Mouse (Mus musculus) left cerebral cortex, postnatal 14 days (tissue): Measurements from ENCODE around the gene Cacna1c. TPM values are rescaled to one million over a fixed set of nuclear protein-coding genes. Genes with fewer than 3 reads are reported as not detected.
A peak's percentile ranks its signal among the peaks of the same experiment; 100 is the strongest.

Experiments used
- DNase-seq, 2 experiments: peaks; one replicate each; pipeline ENCODE4 v3.0.0; 2021 to 2022; ENCODE audit warnings: low spot score in 2 of 2, mixed read lengths in 1 of 2
- intact Hi-C: fragments of 180-260 bp; cut with DNase I; formaldehyde crosslinking; loops from one replicate; pipeline ENCODE4 v1.15.1; 2025
- total RNA-seq, 2 experiments: library from RNA; stranded (reverse); gene quantifications; 2 replicates each; pipeline ENCODE4 v1.2.3; 2021

Cacna1c gene
- total RNA-seq, 2 experiments from 2014 or later = 66.9 to 73.5 TPM

DNA sequence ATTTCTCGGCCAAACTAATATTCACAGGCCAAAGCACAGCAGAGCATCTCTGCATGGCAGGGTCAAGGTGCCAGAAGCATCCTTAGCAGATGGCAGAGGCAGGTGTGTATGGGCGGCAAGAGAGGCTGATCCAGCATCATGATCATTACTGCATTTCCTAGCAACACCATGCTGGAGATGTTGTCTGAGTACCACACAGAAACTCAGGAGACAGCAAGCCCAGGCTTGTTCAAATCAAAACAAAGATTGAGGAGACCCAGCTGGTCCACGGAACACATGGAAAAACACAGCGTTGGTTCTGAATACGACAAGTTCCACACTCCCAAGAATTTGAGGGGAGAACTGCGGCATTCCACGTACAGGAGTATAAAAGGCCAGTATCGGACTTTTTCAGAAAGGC, 116.6 kb downstream of the Cacna1c start:
- intact Hi-C loops = no loop called here
- DNase-seq = no peak

GRCm38 (mm10) chr6:119078912-119079311, 117.3 kb downstream of the Cacna1c start:
- intact Hi-C loops = no loop called here
- DNase-seq = no peak

GRCm38 (mm10) chr6:119077231-119077630, 119.0 kb downstream of the Cacna1c start:
- intact Hi-C loops = no loop called here
- DNase-seq = no peak

DNA sequence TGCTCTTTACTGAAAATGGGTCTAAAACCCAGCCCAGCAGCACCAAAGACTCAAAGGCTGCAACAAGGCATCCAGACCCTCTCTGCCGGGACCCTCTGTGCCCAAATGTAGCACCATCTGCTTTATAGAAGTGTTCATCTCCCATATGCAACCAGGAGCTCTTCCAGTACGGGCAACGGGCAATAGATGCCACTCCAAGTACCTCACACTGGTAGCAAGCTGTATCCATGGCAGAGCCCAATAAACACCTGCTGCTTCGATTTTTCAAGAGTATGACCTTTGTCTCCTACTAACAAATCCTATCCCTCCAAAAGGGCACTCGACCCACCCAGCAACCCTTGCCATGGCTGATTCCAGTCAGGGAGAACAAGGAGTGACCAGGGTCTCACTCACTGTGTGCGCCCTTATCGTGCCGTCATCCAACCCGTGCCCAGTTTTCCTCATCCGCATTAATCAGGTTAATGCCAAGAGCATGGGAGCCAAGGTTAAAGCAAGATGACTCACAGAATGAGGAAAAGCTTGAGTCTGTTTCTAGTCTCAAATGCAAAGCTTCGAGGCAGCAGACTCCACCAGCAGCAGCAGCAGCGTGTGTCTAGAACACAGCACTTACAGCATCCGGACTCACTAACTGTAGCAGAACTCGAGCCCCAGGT, 122.7 kb downstream of the Cacna1c start:
- no peak for DNase-seq
- intact Hi-C loops = no loop called here

DNA sequence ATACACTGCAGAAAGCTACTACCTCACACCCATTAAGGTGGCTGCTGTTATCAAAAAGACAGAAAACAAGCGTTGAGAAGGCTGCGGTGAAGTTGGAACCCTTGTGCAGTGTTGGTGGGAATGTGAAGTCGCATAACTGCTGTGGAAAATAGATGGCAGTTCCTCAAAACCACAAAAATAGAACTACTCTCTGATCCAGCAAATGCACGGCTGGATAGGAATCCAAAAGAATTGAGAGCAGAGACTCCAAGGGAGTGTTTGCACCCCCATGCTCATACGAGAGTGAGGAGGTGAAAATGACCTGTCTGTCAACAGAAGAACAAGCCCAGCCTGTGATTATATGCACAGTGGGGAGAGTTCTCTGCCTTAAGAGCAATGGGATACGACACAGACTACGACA, 123.4 kb downstream of the Cacna1c start:
- peak in 1 of 2 experiments; percentile 67 for DNase-seq
- intact Hi-C loops = no loop called here

GRCm38 (mm10) chr6:119070771-119071170, 125.4 kb downstream of the Cacna1c start:
- DNase-seq = no peak

DNA sequence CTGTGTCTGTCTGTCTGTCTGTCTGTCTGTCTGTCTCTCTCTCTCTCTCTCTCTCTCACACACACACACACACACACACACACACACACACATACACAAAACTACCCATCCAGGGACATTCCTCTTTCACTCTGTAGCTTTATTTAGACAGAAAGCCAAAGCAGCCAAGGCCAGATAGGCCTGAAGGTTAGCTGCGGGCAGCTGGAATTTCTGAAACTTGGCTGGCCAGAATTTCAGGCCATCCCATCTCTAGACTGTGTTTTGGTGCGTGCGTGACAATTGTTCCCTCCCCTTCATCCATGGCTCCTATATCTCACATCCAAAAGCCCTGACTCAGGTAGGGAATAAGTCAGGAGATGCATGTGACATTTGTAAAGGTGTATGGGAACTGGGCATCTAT, 125.9 kb downstream of the Cacna1c start:
- DNase-seq = no peak
- intact Hi-C loops = no loop called here

More at GRCm38 (mm10) chr6:119070771-119071170, 125.4 kb downstream of the Cacna1c start:
- intact Hi-C loops = no loop called here

DNA sequence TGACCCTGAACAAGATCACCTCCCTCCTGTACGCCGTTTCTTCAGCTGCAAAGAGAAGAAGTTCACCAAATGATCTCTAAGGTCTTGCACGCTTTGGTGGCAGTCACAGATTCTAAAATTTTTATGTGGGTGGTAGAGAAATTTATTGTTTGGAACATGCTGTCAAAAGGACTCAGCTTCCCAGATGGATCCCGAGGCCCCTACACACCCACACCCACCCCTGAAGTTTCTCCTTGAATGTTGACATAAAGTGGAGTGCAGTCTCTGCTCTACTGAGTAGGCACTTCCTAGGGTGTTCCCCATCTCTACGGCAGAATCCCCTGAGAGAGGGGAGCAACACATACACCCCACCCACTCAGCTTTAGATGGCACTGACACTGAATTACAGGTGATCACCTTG, 127.1 kb downstream of the Cacna1c start:
- intact Hi-C loops = no loop called here
- no peak for DNase-seq

DNA sequence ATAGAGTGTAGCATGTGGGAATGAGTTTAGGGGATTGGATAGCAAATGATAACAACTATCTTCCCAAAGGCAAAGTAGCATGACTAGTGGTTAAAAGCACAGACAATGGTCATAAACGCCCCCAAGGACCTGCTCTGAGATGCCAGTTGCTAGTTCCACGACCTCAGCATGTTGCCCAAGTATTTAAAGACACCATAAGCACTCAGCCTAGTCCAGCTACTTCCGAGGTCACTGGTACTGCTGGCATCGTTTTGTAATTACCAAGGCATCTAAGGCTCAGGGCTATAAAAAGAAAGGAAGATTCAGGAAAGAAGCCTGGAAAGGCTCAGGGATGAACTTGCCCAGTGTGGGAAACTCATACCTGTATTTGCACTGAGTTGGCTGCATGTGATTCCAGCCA, 127.6 kb downstream of the Cacna1c start:
- intact Hi-C loops = no loop called here
- DNase-seq = no peak

DNA sequence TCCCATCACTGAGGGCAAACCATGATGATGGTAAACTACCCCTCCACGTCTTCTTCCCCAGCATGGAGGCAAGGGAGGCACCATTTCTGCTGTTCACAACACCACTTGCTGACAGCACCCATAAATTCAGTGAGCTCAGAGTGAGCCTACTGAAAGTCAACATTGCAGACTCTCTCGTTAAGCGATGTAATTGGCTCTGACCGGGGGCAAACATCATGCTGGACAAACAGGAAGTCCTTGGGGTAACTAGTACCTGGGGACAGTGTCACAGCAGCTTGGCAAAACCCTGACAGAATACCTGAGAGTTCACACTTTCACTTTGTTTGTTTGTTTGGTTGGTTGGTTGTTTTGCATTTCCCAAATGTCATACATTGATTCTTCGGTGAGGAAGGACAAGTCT, 131.3 kb downstream of the Cacna1c start:
- intact Hi-C loops = no loop called here
- no peak for DNase-seq

DNA sequence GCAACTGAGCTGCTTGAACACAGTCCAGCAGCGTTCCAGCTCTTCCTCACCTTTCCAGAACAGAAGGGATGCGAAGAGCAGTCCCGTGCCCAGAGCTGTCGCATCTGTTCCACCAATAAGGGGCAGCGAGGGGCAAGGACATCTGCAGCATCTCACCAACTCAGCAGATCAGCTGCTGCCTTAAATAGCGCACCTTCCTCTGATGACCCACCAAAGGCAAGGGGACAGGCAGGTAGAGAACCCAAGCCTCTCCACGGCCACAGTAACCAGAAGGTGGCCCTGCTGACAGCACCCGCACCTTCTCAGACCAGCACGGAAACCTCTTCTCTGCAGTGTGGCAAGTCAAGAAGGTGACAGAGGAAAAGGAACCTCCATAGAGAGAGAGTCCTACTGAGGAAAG, 131.8 kb downstream of the Cacna1c start:
- no peak for DNase-seq
- intact Hi-C loops = no loop called here

DNA sequence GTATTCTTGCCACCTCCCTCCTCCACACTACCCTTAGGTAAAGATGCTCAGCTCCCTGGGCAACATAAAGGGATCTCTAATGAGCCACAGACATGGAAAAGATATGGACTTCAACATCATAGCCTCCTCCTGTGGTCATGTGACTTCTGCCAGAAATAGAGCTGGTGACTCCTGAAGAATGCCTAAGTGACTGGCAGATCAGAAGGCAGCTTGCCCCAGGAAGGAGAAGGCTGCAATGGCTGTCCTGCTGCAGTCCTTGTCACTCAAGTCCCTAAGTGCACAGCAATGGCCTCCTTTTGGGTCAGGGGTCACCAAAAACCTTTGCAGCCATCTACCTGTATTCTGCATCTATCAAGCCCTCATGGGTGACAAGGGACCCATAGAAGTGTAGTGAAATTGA, 133.5 kb downstream of the Cacna1c start:
- no peak for DNase-seq
- intact Hi-C loops = no loop called here

DNA sequence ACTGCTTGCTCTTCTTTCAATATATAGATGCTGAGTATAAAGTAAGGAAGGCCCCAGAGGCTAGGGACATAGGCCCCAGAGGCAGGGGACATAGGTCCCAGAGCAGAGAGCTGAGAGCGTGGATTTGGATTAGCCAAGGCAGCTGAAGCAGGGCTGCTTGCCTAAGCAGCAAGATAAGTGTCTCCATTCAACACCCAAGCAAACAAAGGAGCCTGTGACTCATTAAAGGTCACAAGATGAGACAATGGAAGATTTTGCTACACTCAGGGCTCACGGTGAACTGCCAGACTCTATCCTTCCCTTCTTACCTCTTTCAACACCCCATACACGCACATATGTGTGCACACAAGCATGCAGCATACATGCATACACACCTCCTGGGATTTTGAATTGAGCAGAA, 137.3 kb downstream of the Cacna1c start:
- intact Hi-C loops = no loop called here
- no peak for DNase-seq

DNA sequence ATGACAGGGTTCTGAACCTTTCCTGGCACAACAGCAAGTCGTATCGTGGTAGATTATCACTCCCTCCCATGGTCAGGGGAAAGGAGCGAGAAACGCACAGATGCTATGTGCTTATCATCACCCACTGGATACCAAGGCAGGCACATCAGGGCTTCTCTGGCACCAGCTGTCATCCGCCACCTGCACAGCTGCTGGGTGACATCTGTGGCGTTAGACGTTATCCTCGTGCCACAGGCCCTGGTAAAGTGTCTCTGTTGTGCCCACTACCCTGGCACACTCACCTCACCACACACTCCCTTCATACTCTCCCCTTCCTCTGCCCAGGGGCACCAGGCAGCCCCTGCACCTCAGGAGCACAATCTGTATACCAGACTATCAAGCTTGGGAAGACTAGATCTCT, 137.8 kb downstream of the Cacna1c start:
- intact Hi-C loops = no loop called here
- no peak for DNase-seq

- peak in 1 of 2 experiments; percentile 48 for DNase-seq
- intact Hi-C loops = no loop called here
These were observed 139.1 kb downstream of the Cacna1c start for GRCm38 (mm10) chr6:119057076-119057479.

DNA sequence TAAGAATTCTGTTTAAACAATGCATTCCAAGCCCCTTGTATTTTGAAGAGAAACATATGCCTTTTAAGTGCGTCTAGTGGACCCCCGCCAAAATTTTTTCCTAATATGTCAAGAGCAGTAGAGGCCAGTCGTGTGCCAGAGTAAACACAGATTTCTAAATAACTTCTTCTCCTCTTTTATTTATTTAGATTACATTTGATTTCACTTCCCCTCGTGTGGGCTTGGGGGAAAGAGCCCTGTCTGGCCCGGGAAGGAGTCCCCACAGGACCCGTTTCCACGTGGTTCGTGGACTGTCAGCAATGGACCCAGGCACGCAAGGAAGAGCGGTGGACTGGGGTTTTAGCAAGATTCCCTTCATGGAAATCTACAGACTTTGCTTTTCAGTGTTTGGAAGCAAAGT, 143.4 kb downstream of the Cacna1c start:
- intact Hi-C loops = no loop called here

GRCm38 (mm10) chr6:119052366-119052765, 143.9 kb downstream of the Cacna1c start:
- no peak for DNase-seq
- intact Hi-C loops = no loop called here

More for the DNA sequence above, 143.4 kb downstream of the Cacna1c start:
- no peak for DNase-seq

- no peak for DNase-seq
- intact Hi-C loops = no loop called here
These were observed 144.5 kb downstream of the Cacna1c start for GRCm38 (mm10) chr6:119051721-119052120.

DNA sequence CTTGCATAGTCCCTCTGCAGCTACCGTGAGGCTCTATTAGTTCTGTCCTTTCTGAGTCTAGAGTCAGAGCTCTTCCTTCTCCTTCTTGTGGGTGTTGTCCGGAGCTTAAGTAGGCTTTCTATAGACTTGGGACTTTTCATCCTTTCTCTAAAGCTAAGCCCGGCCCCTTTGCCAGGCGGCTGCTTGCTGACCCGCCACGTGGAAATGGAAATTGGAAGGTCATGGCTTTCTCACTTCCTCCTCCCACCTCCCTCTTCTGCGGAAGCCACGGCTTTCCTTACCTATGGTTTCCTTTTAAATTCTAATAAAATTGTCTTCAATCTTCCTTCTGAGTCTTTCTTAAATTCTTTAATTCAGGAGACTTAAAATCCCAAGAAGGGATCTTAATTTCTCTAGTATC, 148.9 kb downstream of the Cacna1c start:
- DNase-seq = no peak

DNA sequence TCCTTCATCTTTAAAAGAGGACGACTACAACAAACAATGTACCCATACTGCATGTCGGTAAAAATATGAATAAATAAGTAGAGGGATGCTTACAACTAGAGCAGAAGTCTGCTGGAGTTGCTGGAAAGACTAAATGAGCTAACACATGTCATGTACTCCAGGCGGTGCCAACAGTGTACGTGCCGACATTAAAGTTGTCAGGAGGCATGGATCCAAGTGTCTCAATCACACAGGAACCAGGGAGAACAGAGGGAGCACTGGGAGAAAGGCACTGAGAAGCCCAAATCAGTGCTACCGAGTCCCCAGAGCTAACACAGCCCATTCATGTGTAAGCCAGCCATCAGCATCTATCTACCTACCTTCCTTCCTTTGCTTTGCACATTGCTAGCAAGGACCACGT, 150.7 kb downstream of the Cacna1c start:
- intact Hi-C loops = no loop called here
- DNase-seq = peak in 1 of 2 experiments; percentile 39

More for the DNA sequence above, 148.9 kb downstream of the Cacna1c start:
- intact Hi-C loops = no loop called here

DNA sequence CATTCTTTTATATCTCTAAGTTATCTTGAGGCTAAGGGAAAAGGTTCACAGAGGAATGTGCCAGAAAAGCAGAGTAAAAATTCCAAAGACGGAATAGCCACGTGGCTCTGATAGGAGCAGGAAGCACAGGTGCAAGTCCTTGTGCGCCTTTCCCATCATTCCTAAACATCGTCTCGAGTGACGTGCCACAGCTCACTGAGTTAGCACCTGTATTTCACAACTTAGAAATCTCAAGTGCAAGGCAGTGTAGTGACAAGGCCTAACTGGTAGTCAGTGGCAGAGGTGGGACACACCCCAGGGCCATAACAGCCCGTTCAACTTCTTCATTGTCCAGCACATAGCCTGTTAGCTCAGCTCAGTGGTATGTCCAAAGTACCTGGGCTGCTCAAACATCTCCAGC, 152.1 kb downstream of the Cacna1c start:
- DNase-seq = no peak
- intact Hi-C loops = no loop called here

GRCm38 (mm10) chr6:119042803-119043202, 153.4 kb downstream of the Cacna1c start:
- intact Hi-C loops = no loop called here

More at GRCm38 (mm10) chr6:119042803-119043202, 153.4 kb downstream of the Cacna1c start:
- no peak for DNase-seq
